Mouse (Mus musculus) spleen, adult 2 months (tissue): ENCODE measurements around the gene Lep. TPM values are rescaled to one million over a fixed set of nuclear protein-coding genes. Genes with fewer than 3 reads are reported as not detected.

Source experiments
- DNase-seq, 2 experiments: peaks; one replicate each; pipeline versions ENCODE4 v3.0.0 to v3.0.0-alpha.2; 2012 to 2021; ENCODE audit warnings: low spot score in 2 of 2, low read depth in 1 of 2
- H3K27ac ChIP-seq: fragments of 200-500 bp; 2 replicates; pipeline ENCODE4 v1.5.1; 2012; ENCODE audit warnings: low read length, inconsistent platforms; ENCODE audit not compliant: insufficient read depth
- H3K27me3 ChIP-seq: fragments of 200-500 bp; 2 replicates; pipeline ENCODE4 v1.6.1; 2012; ENCODE audit warnings: mild to moderate bottlenecking, moderate library complexity, low read length, inconsistent platforms; ENCODE audit not compliant: control insufficient read depth, insufficient read depth
- H3K36me3 ChIP-seq: fragments of 200-500 bp; 2 replicates; pipeline ENCODE4 v1.6.1; 2012; ENCODE audit warnings: mild to moderate bottlenecking, low read length, inconsistent platforms; ENCODE audit not compliant: control insufficient read depth, insufficient read depth
- H3K4me1 ChIP-seq: fragments of 200-500 bp; 2 replicates; pipeline ENCODE4 v1.6.1; 2011; ENCODE audit warnings: inconsistent platforms; ENCODE audit not compliant: control insufficient read depth, insufficient read depth, insufficient read length
- H3K4me3 ChIP-seq: fragments of 200-500 bp; 2 replicates; pipeline ENCODE4 v1.5.1; 2011; ENCODE audit warnings: mild to moderate bottlenecking, inconsistent platforms; ENCODE audit not compliant: insufficient read depth, insufficient read length; ENCODE audit errors: extremely low read depth
- CTCF ChIP-seq: fragments of 200-500 bp; IDR thresholded peaks from 2 replicates; pipeline ENCODE4 v1.5.1; 2011; ENCODE audit warnings: mild to moderate bottlenecking, inconsistent platforms; ENCODE audit not compliant: insufficient read depth, insufficient read length, insufficient replicate concordance; ENCODE audit errors: extremely low read depth
- POLR2A ChIP-seq: fragments of 200-500 bp; IDR thresholded peaks from 2 replicates; pipeline ENCODE4 v1.6.1; 2011; ENCODE audit warnings: low read depth, low read length, inconsistent platforms
- WGBS: fragments of 180-500 bp; shearing (Covaris S2); methylation state at CpG from one replicate; pipeline ENCODE4 v1.1.7; 2018; 5-methylcytosine and 5-hydroxymethylcytosine counted together
- polyA plus RNA-seq: library from polyadenylated mRNA; depleted of rRNA; stranded (reverse); fragments of >200 nt; gene quantifications from 2 replicates; pipeline ENCODE4 v1.2.3, GENCODE M21; 2012; rRNA removed

Lep gene
- 0.22 and 0.36 TPM in 2 replicates for polyA plus RNA-seq

DNA sequence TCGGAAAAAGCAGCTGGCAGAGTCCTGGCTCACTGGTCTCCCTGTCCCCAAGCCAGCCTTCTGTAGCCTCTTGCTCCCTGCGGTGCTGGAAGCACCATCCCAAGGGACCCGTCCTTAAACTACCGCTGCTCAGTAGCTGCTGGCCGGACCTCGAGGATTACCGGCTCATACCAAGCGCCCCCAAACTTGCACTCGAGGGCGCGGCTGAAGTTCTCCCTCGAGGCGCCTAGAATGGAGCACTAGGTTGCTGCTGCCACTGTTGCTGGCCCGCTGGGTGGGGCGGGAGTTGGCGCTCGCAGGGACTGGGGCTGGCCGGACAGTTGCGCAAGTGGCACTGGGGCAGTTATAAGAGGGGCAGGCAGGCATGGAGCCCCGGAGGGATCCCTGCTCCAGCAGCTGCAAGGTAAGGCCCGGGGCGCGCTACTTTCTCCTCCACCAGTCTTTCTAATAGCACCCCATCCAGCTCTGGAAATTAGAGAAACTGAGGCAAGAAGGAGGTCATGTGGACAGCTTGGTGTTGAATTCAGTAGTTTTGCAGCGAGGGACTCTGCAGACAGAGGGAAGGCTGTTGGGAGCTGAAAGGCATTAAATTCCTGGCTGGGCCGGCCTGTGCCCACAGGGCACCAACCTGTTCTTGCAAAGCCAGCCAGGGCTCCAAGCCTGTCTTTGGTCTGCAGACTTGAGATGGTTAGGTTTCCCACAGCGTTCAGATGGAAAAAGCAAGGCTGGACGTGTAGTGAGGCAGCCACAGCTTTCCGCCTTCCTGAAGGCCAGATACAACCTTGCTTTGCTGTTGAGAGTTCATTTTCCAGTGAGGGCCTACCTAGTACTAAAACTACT lies at the start of gene Lep:
Gene Lep, plus strand, starts transcription at position 375 of the 840 bp plus-strand sequence.
- Histone ChIP-seq H3K4me1 (no peaks in the 10 kb centered on the region), H3K27me3 (no peaks in the 10 kb centered on the region), H3K27ac (no peak within 1 kb of the TSS), H3K4me3 (no peak within 1 kb of the TSS), H3K36me3 (no peaks in the 10 kb centered on the region)
- whole genome bisulfite sequencing: 83% methylated on average over 28 of the region's 28 CpGs
- DNase-seq: no peak
- no peak for TF ChIP-seq CTCF
- no peak for TF ChIP-seq POLR2A

- Histone ChIP-seq H3K27me3 (no peaks in the 10 kb centered on the region), H3K27ac (no peak overlapping the region), H3K4me3 (no peak overlapping the region), H3K4me1 (no peaks in the 10 kb centered on the region), H3K36me3 (no peaks in the 10 kb centered on the region)
- TF ChIP-seq POLR2A: no peak
- TF ChIP-seq CTCF: no peak
- WGBS: 79% methylated on average over 5 of the region's 5 CpGs
- no peak for DNase-seq
Measured at GRCm38 (mm10) chr6:29011651-29012050, 48.4 kb upstream of the Lep start.

GRCm38 (mm10) chr6:29013216-29013615 lies 46.8 kb upstream of the Lep start:
- H3K27me3 ChIP-seq: no peaks in the 10 kb centered on the region

DNA sequence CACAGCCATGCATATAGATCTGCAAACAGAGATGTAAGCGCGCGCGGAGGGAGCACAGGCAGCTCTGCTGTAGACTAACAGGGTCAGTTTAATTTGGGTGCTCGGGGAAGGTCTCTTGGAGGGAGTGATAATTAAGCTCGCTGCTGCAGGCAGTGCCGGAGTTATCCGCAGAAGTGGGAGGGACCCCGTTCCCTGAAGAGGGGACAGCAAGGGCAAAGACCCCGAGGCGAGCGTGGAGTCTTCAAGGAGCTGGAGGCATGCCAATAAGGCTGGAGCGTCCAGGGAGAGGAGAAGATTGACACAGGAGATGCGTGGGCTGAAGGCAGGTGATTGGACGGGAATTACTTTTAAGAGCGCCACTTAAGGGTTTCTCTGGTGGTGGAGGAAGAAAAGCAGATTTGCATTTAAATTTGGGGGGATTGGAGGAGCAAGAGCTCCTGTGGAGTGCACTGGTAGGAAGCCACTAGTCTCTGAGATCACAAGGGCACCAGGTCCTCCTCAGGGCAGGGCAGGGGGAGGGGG lies 43.1 kb upstream of the Lep start:
- WGBS: 10% methylated on average over 16 of the region's 16 CpGs
- Histone ChIP-seq H3K27me3 (no peaks in the 10 kb centered on the region), H3K36me3 (no peaks in the 10 kb centered on the region), H3K4me3 (no peak overlapping the region), H3K27ac (no peak overlapping the region), H3K4me1 (no peaks in the 10 kb centered on the region)
- DNase-seq: no peak
- no peak for TF ChIP-seq POLR2A
- TF ChIP-seq CTCF: no peak

More at GRCm38 (mm10) chr6:29013216-29013615, 46.8 kb upstream of the Lep start:
- WGBS: 92% methylated on average over 6 of the region's 6 CpGs
- H3K4me1 ChIP-seq: no peaks in the 10 kb centered on the region
- H3K27ac ChIP-seq: no peak overlapping the region
- TF ChIP-seq CTCF (no peak), POLR2A (no peak)
- no peak for DNase-seq
- no peak overlapping the region for H3K4me3 ChIP-seq
- H3K36me3 ChIP-seq: no peaks in the 10 kb centered on the region

DNA sequence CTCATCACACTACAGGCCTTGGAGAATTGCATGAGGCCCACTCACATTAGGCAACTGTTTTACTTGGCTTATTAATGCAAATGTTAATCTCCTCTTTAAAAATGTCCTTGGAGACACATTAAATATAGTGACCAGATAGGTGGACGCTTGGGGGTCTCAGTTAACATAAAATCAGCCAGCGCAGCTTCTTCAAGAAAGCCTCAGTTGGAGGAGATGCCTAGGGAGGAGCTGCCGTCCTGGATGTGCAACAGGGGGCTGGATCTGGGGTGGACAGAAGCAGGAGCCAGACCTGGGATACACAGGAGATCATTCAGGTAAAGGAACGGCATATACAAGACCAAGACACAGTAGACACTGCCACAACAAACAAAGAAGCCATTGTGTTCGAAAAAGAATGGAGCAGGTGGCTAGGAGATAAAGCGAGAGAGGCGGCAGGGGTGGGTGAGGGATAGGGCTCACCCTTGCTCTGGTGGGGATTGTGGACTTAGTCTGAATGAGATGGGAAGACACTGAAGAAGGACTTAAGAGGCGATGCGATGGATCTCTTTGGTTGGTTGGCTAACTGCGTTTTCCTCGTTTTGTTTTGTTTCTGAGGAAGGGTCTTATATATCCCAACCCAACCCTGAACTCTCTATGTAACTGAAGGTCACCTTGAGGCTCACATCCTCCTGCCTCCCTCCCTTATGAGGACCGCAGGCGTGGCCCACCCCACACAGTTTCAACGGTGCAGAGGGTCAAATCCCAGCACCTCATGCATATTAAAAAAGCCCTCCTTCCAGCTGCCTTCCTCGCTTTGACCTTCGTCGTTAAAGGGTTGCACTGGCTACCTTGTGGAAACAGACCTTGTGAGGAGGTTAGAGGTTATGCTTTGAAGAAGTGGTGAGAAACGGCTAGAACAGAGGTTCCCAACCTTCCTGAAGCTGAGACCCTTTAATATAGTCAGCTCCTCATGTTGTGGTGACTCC lies 40.0 kb upstream of the Lep start:
- TF ChIP-seq POLR2A (no peak), CTCF (no peak)
- H3K27ac ChIP-seq: no peak overlapping the region
- H3K4me1 ChIP-seq: no peaks in the 10 kb centered on the region
- WGBS: 81% methylated on average over 18 of the region's 18 CpGs
- no peak for DNase-seq
- no peaks in the 10 kb centered on the region for H3K36me3 ChIP-seq
- H3K4me3 ChIP-seq: no peak overlapping the region
- H3K27me3 ChIP-seq: no peaks in the 10 kb centered on the region

- TF ChIP-seq CTCF (no peak), POLR2A (no peak)
- H3K27me3 ChIP-seq: no peaks in the 10 kb centered on the region
- WGBS: 73% methylated on average over 5 of the region's 5 CpGs
Measured at GRCm38 (mm10) chr6:29020937-29021336, 39.1 kb upstream of the Lep start.

GRCm38 (mm10) chr6:29021501-29021900 lies 38.5 kb upstream of the Lep start:
- Histone ChIP-seq H3K27ac (no peak overlapping the region), H3K36me3 (no peaks in the 10 kb centered on the region), H3K4me1 (no peaks in the 10 kb centered on the region), H3K4me3 (no peak overlapping the region), H3K27me3 (no peaks in the 10 kb centered on the region)
- WGBS: 52% methylated on average over 6 of the region's 6 CpGs
- no peak for TF ChIP-seq POLR2A
- no peak for TF ChIP-seq CTCF
- DNase-seq: no peak

More at GRCm38 (mm10) chr6:29020937-29021336, 39.1 kb upstream of the Lep start:
- H3K27ac ChIP-seq: no peak overlapping the region
- no peak overlapping the region for H3K4me3 ChIP-seq
- no peak for DNase-seq
- H3K36me3 ChIP-seq: no peaks in the 10 kb centered on the region
- no peaks in the 10 kb centered on the region for H3K4me1 ChIP-seq
